Mouse (Mus musculus): ENCODE measurements around the gene Osbpl3.

Osbpl3 gene

DNA sequence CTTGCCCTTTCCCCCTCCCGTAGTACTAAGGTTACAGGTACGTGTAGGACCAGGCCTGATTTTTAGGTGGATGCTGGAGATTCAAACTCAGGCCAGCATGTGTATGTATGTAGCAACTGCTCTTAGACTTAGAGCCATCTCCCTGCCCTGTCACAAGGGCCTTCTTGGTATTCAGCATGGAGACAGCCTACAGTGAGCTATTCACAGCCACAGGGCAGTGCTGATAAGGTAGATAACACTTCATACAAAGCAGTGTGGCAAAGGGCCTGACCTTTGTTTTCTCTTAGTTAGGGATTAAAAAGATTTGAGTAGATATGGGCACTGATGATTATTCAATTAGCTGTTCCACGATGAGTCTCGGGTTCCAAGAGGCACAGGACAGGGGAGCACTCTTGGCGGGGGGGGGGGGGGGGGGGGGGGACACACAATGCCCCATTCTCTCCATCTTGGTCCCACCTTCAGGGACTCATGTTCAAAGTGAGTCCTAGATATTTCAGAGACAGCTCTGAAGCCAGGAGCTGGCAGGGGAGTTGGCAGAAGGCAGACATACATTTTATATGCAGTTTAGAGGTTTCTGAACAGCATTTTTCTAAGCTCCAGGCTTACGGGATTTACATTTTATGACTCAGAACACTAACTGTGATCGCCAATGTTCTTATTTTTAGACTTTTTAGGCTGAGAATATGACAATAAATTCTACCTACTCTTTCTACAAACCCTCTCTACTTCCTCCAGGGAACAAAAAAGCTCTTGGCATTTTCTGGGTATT is 56.4 kb downstream of the Osbpl3 start:
- DNase-seq = no peak

GRCm38 (mm10) chr6:50398324-50398723 is 57.7 kb downstream of the Osbpl3 start:
- DNase-seq = no peak

GRCm38 (mm10) chr6:50397116-50397515 is 58.9 kb downstream of the Osbpl3 start:
- DNase-seq = no peak

DNA sequence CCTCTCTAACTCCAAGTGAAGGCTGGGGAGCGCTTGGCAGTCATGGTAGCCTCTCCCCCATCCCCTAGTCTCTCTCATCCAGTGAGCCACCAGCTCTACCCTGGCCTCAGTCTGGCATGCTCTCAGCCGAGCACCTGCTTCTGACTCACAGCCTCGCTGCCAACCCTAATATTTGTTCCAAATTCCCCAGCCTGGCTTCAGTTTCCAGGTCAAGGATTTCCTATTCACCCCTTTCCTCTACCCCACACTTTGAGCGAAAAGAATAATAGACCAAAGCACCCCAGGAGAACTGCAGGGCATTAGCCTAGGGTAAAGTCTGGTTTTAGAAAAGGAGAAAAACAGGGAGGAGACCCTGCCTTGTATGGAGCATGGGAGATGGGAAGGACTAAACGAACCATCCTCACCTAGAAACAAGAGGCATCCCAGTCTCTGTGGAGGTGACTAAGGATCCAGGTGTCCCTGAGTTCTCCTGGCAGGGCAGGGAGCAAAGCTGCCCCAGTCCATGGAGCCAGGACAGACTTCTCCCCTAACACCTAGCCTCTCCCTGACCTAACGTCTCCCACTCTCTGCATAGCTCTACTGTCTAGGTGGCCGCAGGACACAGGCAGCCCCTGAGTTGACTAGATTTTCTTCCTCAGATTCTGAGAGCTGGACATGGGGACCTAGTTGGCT is 60.2 kb downstream of the Osbpl3 start:
- DNase-seq = peak; percentile 71 to 75

GRCm38 (mm10) chr6:50394432-50394831 is 61.6 kb downstream of the Osbpl3 start:
- peak in 1 of 2 experiments; percentile 19 for DNase-seq

- no peak for DNase-seq
Observed at GRCm38 (mm10) chr6:50393960-50394359, 62.0 kb downstream of the Osbpl3 start.

DNA sequence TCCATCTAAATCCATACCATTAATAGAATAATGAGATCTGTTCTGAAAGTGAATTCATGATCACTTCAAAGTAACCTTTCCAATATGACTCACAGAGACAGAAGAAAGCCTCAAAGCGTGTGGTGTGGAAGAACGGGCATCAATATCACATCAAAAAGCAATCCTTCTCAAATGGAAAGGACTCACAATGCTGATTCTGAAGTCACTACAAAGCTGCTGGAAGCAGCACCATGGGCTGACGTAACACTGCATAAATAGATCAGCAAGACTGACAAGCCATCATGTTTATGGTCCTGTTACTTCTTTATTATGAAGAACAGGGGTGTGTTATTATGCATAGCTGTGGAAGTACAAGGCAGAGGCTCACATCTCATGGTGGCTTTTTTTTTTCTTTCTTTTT is 64.0 kb downstream of the Osbpl3 start:
- no peak for DNase-seq

- DNase-seq = no peak
Observed at GRCm38 (mm10) chr6:50390313-50390712, 65.7 kb downstream of the Osbpl3 start.

GRCm38 (mm10) chr6:50387629-50388028 is 68.4 kb downstream of the Osbpl3 start:
- DNase-seq = no peak

GRCm38 (mm10) chr6:50386497-50386896 is 69.5 kb downstream of the Osbpl3 start:
- DNase-seq = no peak

- no peak for DNase-seq
Observed at GRCm38 (mm10) chr6:50385451-50386013, 70.5 kb downstream of the Osbpl3 start.

DNA sequence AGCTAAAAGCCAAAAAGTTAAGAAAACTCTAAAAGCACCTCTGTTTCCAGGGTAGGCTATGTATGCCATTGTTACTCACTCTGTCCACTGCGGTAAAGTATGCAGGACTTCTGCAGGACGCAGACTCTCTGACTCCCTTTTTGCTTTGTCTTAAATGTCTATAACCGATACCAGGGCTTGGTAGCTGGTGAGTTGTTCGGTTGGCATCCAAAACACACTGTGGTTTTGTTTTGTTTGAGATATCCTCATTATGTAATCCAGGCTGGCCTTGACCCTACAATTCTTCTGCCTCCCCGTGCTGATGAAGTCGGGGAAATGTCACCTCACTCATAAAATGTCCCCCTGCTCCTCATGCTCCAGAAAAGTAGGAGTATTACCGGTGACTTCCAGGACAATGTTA is 73.3 kb downstream of the Osbpl3 start:
- no peak for DNase-seq

GRCm38 (mm10) chr6:50382196-50382595 is 73.8 kb downstream of the Osbpl3 start:
- DNase-seq = no peak

DNA sequence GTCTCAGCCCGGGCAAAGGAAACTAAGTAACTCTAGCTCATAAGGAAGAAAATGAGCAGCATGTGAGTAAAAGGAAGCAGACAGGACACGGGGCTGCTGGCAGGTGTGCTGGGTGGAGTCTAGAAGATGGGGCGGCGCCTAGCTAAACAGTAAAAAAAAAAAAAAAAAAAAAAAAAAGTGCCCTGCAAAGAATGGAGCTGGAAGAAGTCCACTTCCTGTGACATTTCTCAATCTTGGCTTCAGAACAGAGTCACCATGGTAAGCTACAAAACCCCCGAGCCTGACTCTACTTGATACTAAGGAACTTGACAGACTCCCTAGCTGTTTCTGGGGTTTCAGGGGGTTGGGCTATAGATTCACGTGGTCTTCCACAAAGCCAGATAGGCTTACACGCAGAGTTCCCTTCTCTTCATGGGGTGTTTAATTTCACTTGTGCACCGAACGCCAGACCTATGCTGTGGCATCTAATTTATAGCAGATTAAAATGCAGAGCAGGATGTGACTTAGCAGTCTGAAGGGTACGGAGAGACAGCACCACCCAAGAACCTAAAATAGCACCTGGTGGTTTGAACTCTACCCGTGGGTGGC is 74.4 kb downstream of the Osbpl3 start:
- DNase-seq = no peak

DNA sequence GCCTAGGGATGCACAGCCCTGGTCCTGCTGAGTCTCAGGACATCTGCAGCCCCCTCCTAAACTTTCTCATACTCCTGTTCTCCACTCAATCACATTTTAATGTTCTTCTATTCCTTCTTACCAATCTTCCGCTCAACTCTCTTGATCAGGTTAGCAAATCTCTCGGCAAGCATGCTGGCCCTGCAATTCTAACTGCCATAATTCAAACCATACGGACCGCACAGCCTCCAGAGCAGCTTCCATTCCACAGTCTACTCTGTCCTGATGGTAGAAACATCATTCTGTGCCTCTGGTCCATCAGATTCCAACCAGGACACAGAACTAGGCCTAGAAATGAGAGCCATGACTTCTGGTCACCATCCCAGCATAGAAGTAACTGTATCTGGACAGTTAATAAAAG is 76.3 kb downstream of the Osbpl3 start:
- no peak for DNase-seq

GRCm38 (mm10) chr6:50379136-50379535 is 76.9 kb downstream of the Osbpl3 start:
- DNase-seq = no peak

- no peak for DNase-seq
Observed at GRCm38 (mm10) chr6:50377742-50378720, 78.0 kb downstream of the Osbpl3 start.

DNA sequence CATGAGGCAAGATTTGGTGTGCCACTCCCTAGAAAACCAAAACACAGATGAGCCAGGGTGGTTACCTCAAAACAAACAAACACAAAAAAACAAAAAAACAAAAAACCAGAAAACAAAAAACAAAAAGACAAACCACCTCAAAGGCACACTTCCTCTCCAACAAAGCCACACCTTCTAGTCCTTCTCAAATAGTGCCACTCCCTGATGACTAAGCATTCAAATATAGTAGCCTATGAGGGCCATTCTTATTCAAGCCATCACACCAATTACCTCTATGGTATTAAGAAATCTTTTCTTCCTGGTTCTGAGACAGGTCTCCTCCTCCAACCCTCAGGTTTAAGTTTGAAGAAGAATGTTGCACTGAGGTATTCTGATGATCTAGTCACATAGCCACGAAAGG is 79.3 kb downstream of the Osbpl3 start:
- DNase-seq = no peak

GRCm38 (mm10) chr6:50372516-50373424 is 83.2 kb downstream of the Osbpl3 start:
- no peak for DNase-seq

- no peak for DNase-seq
Observed at GRCm38 (mm10) chr6:50371501-50372086, 84.4 kb downstream of the Osbpl3 start.
